Mouse (Mus musculus) megakaryocyte, adult 5-6 weeks (primary cell): ENCODE data around the gene Zfp827. TPM values are rescaled to one million over a fixed set of nuclear protein-coding genes. Genes with fewer than 3 reads are reported as not detected.

ENCODE experiments used
- ATAC-seq: 2 replicates; pipeline ENCODE4 v1.8.0; 2016; ENCODE audit warnings: mild to moderate bottlenecking, inconsistent platforms; ENCODE audit not compliant: poor library complexity, severe bottlenecking
- total RNA-seq, 2 experiments: library from RNA; stranded (forward) in 1 of 2; stranded (reverse) in 1 of 2; fragments of 153-499, 151-499 nt in 1 of 2; fragments of 221-1000, 200-1000 nt in 1 of 2; gene quantifications; 2 replicates each; pipeline versions ENCODE4 v1.2.3 to v1.2.4; 2015 to 2017

Gene Zfp827
- total RNA-seq, 2 experiments from 2014 or later: 0.16 to 0.29 TPM

DNA sequence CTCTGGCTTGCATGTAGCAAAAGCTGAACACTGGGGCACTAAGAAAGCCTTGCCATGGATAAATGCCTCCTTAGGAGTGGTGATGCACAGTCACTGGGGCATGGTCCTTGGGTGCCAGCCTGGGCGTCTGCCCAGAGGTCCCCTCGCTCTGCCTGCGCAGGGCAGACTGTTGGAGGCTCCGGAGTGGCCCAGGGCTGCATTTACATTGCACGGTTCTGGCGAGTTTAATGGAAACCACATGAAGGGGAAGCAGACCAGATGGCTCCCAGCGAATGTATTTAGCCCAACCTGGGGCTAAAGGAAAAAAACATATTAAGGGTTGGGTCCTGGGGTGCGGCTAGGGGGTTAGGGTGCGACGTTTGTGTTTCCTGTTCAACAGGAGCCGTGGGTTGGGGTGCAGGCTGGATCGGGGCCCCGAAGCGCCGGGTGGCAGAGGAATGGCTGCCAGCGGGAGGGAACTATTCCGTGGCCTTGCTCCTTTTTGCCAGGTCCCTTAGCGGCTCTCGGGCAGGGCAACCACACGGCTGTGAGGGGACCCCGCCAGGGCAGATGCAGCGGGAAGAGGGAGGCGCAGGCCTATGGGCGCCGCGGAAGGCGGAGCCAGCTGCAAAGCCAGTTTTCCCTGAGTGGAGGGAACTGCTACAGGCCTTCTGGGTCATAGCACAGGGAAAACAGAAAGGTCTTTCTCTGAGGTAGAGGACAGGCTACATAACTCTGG lies 181.6 kb downstream of the Zfp827 start:
- ATAC-seq: peak; percentile 74

- no peak for ATAC-seq
Measured at GRCm38 (mm10) chr8:79211630-79212029, 183.4 kb downstream of the Zfp827 start.

- no peak for ATAC-seq
Measured at GRCm38 (mm10) chr8:79222106-79222751, 194.0 kb downstream of the Zfp827 start.

DNA sequence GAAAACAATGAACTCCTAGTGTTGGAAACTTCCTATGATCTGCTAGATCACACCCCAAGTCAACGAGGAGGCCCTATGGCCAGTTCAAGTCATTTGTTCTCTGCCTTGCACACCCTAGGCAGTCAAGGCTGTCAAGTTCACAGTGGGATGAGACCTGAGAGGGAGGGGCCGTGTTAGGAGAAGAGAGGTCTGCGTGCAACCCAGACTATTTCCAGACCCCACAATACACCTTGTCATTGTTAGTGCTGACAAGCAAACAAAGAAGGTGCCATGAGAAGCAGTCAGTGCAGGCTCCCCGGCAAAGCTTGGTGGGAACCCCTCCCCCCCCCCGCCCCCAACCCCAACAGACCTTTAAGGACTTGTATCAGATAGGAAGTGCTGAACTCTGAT lies 194.5 kb downstream of the Zfp827 start:
- ATAC-seq: no peak

- ATAC-seq: no peak
Measured at GRCm38 (mm10) chr8:79224363-79224762, 196.1 kb downstream of the Zfp827 start.

GRCm38 (mm10) chr8:79225586-79225985 lies 197.3 kb downstream of the Zfp827 start:
- ATAC-seq: peak; percentile 97

GRCm38 (mm10) chr8:79226046-79226445 lies 197.8 kb downstream of the Zfp827 start:
- peak; percentile 66 for ATAC-seq

DNA sequence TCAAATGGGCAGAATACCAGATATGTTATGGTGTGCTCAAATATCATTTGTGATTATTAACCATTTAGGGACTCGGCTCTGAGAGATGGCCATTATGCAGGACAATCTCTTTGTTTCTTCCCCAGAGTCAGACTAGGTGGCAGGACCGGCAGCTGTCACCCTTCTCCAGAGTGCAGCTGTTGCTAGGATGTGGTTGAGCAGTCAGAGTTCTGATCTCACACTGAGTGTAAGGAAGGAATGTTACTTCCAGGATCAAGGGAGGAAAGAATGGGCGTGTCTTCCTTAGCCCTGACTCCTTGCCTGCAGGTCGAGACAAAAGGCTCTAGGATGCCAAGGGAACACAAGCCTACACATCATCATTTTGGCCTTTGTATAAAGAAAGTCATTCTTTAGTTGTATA lies 199.0 kb downstream of the Zfp827 start:
- ATAC-seq: no peak

GRCm38 (mm10) chr8:79227916-79228315 lies 199.7 kb downstream of the Zfp827 start:
- ATAC-seq: no peak

DNA sequence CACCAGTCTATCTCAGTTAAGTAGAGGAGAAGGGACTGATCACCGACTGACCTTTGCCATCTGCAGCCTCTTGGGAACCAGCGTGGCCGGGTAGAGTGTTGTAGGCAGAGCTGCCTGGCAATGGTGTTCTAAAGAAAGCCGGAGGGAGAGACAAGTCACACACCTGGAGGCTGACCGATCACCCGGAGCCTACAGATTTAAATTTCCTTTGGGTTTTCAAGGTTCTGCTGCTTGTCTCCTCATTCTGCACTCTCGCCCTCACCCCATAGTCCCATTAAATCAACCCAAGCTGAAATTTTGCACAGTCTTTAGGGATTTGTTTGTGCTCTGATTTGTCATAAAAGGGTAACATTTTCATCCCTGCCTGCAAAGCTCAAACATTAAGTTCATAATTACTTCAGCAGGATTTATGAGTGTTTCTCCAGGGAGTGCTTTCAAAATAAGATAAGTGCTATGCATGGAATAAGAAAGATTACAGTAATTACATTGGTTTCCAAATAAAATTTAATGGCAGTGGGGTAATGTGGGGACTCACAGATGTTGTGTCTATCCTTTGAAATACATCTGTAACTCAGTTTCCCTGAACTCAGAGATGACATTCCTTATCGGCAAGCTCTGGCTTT lies 201.1 kb downstream of the Zfp827 start:
- ATAC-seq: no peak

DNA sequence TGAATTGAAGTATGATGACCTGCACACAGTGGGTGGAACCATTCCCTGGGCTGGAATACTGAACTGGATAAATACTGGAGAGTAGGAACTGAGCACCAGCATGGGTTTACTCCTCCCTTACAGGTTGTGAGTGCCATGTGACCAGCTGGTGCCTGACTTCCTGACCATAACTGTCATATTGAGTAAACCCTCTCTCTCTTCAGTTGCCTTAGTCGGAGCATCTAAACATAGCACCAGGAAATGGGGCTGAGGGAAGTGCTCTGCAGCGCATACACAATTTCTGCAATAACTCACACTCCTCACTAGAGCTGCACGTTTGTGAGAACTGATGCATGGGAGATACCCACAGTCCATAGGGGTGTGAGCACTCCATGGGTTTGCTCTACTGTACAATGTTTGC lies 211.1 kb downstream of the Zfp827 start:
- ATAC-seq: peak; percentile 59

- ATAC-seq: no peak
Measured at GRCm38 (mm10) chr8:79239996-79240395, 211.8 kb downstream of the Zfp827 start.

Other genes with a start within 250 kb of the Zfp827 start
- 106 and 128 TPM in 2 replicates for gene Lsm6, start 207.3 kb upstream of the Zfp827 start, total RNA-seq (2015)
- 92.7 and 115 TPM in 2 replicates for gene Lsm6, start 207.3 kb upstream of the Zfp827 start, total RNA-seq (2017)
- gene 1700011L22Rik, start 220.1 kb downstream of the Zfp827 start, total RNA-seq (2015): not detected in 2 replicates
- not detected in 2 replicates for gene 1700011L22Rik, start 220.1 kb downstream of the Zfp827 start, total RNA-seq (2017)